Mouse (Mus musculus): ENCODE measurements around the gene Gatad1. TPM values are rescaled to one million over a fixed set of nuclear protein-coding genes. Genes with fewer than 3 reads are reported as not detected.
"Not testable (repeated sequence)": the region's sequence is repeated elsewhere in the genome, so short reads cannot be mapped to it uniquely, and the experiment has no call there.

Gene Gatad1
- total RNA-seq, 2 experiments from 2014 or later, result 70.8 to 78.5 TPM

- no peak for DNase-seq
These were observed 21.7 kb downstream of the Gatad1 start for GRCm38 (mm10) chr5:3635286-3635685.

GRCm38 (mm10) chr5:3633951-3634350 lies 23.0 kb downstream of the Gatad1 start:
- DNase-seq, result no peak

DNA sequence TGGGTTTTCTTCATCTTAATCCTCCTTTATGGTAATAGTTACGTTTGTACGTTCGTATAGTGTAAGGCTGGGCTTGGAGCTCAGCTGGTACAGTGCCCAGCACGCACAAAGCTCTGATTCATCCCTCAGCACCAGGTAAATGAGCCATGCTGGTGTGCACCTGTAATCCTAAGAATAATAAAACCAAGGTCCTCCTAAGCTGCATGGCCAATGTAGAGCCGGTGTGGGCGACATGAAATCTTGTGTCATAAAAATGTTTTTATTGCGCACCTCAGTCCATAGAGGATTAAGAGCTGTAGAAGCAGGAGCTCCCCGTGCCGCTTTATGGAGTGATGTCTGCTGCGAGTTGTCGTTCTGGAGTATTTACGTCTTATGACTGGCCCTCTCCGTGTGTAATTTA lies 23.7 kb downstream of the Gatad1 start:
- DNase-seq, result no peak

- DNase-seq, result no peak
These were observed 24.7 kb downstream of the Gatad1 start for GRCm38 (mm10) chr5:3632285-3632684.

GRCm38 (mm10) chr5:3631512-3632271 lies 25.3 kb downstream of the Gatad1 start:
- DNase-seq, result no peak

GRCm38 (mm10) chr5:3630055-3630454 lies 26.9 kb downstream of the Gatad1 start:
- no peak for DNase-seq

DNA sequence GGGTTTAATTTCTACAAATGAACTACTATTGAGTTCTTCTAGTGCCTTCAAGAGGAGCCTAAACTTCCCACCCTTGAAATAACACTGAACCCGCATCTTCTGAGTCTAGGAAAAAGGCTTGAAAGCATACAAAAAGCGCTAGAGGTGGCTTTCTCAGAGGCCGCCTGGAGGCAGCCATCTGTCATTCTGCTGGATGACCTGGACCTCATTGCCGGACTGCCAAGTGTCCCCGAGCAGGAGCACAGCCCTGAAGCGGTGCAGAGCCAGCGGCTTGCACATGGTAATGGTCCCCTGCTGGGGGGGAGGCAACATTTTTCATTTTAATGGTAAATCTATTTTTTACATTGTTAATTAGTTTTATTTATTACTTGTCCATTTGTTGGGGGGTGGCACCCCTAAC lies 36.5 kb downstream of the Gatad1 start:
- no peak for DNase-seq

DNA sequence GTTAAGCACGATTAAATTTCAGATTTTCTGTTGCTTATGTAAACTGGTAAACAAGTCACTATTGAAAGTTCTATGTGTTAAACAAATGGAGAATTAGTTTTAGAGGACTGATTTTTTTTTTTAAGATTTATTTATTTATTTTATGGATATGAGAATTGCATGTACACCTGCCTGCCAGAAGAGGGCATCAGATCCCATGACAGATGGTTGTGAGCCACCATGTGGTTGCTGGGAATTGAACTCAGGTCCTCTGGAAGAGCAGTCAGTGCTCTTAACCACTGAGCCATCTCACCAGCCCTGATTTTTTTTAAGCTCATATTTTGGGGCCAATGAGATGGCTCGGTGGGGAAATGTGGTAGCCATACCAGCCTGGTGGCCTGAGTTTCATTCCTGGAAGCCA lies 45.1 kb downstream of the Gatad1 start:
- DNase-seq, result not testable (repeated sequence)

DNA sequence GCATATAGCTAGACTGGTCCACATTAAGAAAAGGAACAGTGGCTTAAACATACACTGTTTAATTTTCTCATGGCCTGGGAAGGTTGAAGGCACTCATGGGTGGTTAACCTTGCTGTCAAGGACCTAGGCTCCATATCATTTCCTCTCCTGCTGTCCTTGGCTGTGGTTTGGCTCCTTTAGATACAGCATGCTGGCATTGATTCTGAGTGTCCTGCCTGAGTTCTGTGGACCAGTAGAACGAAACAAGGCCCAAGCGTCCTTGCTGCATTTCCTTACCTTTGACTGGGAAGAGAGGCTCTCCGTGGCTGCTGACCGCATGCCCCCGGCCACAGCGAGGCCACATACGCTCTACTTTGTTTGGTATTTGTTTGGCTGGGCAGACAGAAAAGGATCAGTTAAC lies 47.7 kb downstream of the Gatad1 start:
- no peak for DNase-seq

DNA sequence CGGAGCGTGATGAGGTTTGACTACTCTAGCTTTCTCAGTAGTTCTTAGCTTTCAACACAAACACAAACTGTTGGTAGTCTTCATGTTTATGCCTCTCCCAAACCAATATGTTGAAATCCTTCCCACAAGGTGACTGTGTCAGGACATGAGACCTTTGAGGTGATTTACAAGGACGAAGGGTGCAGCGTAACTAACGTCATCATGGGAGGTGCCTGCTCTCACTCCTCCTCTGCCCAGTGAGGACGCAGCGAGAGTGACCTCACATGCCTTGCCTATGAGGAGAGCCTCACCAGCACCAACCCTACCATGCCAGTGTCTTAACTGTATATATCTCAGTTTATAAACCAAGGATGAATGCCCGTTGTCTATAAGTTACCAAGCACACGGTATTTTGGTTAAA lies 49.9 kb downstream of the Gatad1 start:
- no peak for DNase-seq

DNA sequence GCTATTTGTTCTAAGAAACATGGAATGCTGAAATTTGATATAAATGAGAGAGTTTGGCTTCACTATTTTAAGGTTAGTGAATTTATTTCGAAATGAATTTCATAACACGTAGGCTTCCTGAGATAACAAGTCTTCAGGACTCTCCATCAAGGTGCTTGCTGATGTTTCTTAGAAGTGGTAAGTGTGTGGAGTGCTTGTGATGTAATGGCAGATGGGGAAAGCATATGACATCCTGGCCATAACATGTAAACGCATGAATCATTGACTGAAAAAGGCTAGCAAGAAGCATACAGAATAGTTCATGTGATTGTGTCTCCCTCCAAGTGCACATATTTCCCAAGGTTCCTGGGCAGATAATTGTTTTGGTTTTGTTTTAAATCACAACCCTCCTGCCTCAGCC lies 56.2 kb downstream of the Gatad1 start:
- DNase-seq, result no peak

GRCm38 (mm10) chr5:3600298-3600697 lies 56.7 kb downstream of the Gatad1 start:
- DNase-seq, result no peak

DNA sequence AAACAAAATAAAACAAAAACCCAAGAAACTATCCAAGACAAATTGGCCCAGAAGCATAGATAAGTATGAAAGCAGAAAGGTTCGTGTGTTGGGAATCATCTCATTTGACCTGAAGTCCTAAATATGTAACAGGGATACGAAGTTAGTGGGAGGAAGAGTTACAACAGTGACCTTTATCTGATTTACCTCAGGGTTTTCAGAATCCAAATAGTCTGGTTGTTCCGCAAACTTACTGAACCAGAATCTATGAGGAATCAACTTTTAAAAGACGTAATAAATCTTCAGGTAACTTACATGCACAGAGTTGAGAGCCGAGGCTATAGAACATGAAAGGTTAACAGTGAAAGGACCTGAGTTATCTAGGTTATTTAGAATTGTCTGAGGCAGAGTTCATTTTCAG lies 58.2 kb downstream of the Gatad1 start:
- DNase-seq, result no peak

- no peak for DNase-seq
These were observed 59.8 kb downstream of the Gatad1 start for GRCm38 (mm10) chr5:3597171-3597570.

DNA sequence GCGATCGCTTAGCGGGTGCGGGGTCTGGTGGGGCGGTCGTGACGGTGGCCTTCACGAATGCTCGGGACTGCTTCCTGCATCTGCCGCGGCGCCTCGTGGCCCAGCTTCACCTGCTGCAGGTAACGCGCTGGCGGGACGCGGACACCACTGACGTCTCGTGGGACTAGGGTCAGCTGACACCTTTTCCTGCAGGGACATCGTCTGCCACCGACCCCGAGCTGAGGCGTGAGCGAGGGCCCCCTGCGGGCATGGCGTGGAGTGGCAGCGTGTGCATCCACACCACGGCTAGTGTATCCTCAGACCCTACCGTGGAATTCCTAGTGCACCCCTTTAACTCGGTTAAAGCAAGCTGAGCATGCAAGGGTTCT lies 60.6 kb downstream of the Gatad1 start, which contains the start of gene Rbm48:
TSS of gene Rbm48 (minus strand) at position 187 of the 368 bp plus-strand sequence.
- peak; percentile 78 for DNase-seq

- DNase-seq, result peak; percentile 96
These were observed 61.1 kb downstream of the Gatad1 start, which contains the start of gene Pex1 for GRCm38 (mm10) chr5:3595693-3596398. Gene Pex1 (plus strand): TSS chr5:3596066.

Small RNAs within 50 kb of the gene (microRNA-seq; reads per million reads assigned to microRNA genes)
- gene Gm22926 (ENCODE audit: borderline replicate concordance in 2 of 2), result 0 reads per million in 2 experiments
- gene Gm26238 (ENCODE audit: borderline replicate concordance in 2 of 2), result 0 reads per million in 2 experiments

Other genes starting within 250 kb of the Gatad1 start
- gene Fam133b, start 113.4 kb downstream of the Gatad1 start, total RNA-seq (2021), result 10 to 100 TPM; 12.4 to 14.3 TPM
- 1 to 10 TPM; 3.2 to 4.2 TPM for gene 1700109H08Rik, start 85.6 kb downstream of the Gatad1 start, total RNA-seq (2021)
- gene Pex1, start 61.1 kb downstream of the Gatad1 start, total RNA-seq (2021), result 1 to 10 TPM; 6.4 to 7.1 TPM
- gene Rbm48, start 60.6 kb downstream of the Gatad1 start, total RNA-seq (2021), result 1 to 10 TPM; 4.3 to 4.7 TPM
- not detected for gene Tmbim7, start 6.0 kb downstream of the Gatad1 start, total RNA-seq (2021)
- 10 to 100 TPM; 14.5 to 17.3 TPM for gene Ankib1, start 145.7 kb upstream of the Gatad1 start, total RNA-seq (2021)
- 10 to 100 TPM; 14.5 to 15.3 TPM for gene Krit1, start 146.0 kb upstream of the Gatad1 start, total RNA-seq (2021)
- gene Lrrd1, start 188.0 kb upstream of the Gatad1 start, total RNA-seq (2021), result under 1 TPM in 1 of 2 experiments, not detected in 1; 0.08 TPM
- gene Mterf1a, start 236.7 kb upstream of the Gatad1 start, total RNA-seq (2021), result 1 to 10 TPM; 1.3 TPM